ENCODE assay signal across 8 mouse cellular contexts in the genomic region with DNA sequence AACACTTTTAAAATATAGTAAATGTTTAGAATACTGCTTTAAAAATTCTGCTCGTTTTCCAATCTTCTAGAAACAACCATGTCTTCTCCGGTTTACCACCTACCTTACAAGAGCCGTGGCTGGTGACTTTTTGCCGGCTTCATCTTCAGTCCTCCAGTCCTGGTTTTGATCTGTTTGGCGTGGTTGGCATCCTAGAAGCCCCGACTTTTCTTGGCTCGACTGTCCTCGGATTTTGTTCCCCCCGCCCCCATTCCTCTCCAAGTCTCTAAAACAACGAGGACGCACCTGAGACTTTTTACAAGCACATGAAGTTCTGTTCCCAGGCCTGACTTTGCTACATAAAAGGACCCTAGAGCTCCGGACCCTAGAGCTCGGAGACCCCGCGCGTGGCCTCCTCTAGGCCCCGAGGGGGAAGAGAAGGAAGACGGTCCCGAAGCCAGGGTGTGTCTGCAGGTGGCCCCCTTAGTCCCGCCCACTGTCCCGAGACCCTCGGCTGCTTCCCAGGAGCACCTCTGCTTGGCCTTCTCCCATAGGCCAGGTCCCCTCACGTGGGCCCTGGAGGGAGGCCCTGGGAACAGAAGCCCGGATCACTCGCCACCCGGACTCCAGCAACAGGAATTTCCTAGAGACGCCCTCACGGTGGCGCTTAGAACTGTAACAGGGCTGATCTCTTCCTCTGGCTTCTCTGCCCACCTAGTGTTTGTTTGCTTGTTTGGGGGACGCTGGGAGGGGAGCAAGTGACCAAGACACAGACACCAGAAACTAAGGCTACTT.
DNase-seq lines count a peak whose midpoint lies in the region; ATAC-seq and TF ChIP-seq lines count a peak whose summit lies in the region.

No protein-coding gene starts in this region.

- WGBS in hindbrain, embryonic 10.5 days = 13% methylated on average over 30 of the region's 30 CpGs
- 19% methylated on average over 30 of the region's 30 CpGs for WGBS in lung, embryonic 16.5 days

- TF ChIP-seq CTCF in Patski (IDR thresholded peaks at IDR 0.05) = peak; percentile 55

- peaks cover 54% of the 10 kb centered on the region for H3K27me3 ChIP-seq in Patski
- H3K27me3 ChIP-seq in hindbrain, embryonic 10.5 days (ENCODE audit: insufficient read depth, poor library complexity, severe bottlenecking) = no peaks in the 10 kb centered on the region
- no peaks in the 10 kb centered on the region for H3K27me3 ChIP-seq in lung, embryonic 16.5 days (ENCODE audit: control insufficient read depth, insufficient read depth, low read depth, low read length)

- CTCF ChIA-PET in Patski (lab: Charles Lee) = no interaction called here

- in situ Hi-C loops in Patski (cut with MboI; ENCODE audit: low pct_unique_long_range_greater_than_20kb) = no loop called here

- no peaks in the 10 kb centered on the region for H3K9me3 ChIP-seq in hindbrain, embryonic 10.5 days
- H3K9me3 ChIP-seq in lung, embryonic 16.5 days (ENCODE audit: control insufficient read depth, low read length) = no peaks in the 10 kb centered on the region

- 0 out of 2 replicates have a peak, but pooled peaks cover 2% of the 10 kb centered on the region for H3K4me1 ChIP-seq in hindbrain, embryonic 10.5 days (replicated peaks)
- H3K4me1 ChIP-seq in lung, embryonic 16.5 days (replicated peaks; ENCODE audit: control insufficient read depth, insufficient read depth, low read length) = no peaks in the 10 kb centered on the region

- DNase-seq in Patski (ENCODE audit: low read depth, low spot score) = no peak
- peak; percentile 90 for DNase-seq in cerebellum, adult 9-11 months
- DNase-seq in frontal cortex, postnatal 10 days (ENCODE audit: low spot score in 2 of 2) = peak; percentile 77 to 80
- DNase-seq in hindbrain, embryonic 10.5 days (ENCODE audit: low spot score) = peak; percentile 86
- peak; percentile 65 to 76 for DNase-seq in layer of hippocampus, postnatal 10 days (ENCODE audit: low spot score in 2 of 2)
- DNase-seq in ovary, postnatal 14 days (ENCODE audit: low spot score) = peak; percentile 51
- DNase-seq in thymus, postnatal 4 days = peak; percentile 70

- POLR2A ChIA-PET in Patski (lab: Charles Lee) = interaction anchor here (0.6 kb wide), 1 partner anchor 735 kb away, joined by 3 read pairs; no protein-coding TSS in a partner anchor

- ATAC-seq in Patski = peak; percentile 98
- ATAC-seq in lung, embryonic 16.5 days (ENCODE audit: low read depth) = peak; percentile 99

- H3K27ac ChIP-seq in hindbrain, embryonic 10.5 days = peak overlapping the region; percentile 78
- H3K27ac ChIP-seq in lung, embryonic 16.5 days (ENCODE audit: low read length) = peak overlapping the region; percentile 72

- peak overlapping the region; percentile 60 for H3K4me2 ChIP-seq in lung, embryonic 16.5 days (ENCODE audit: low read depth, low read length)

- H3K4me3 ChIP-seq in hindbrain, embryonic 10.5 days = peak overlapping the region; percentile 59
- peak overlapping the region; percentile 61 for H3K4me3 ChIP-seq in lung, embryonic 16.5 days (ENCODE audit: low read length)

- H3K9ac ChIP-seq in lung, embryonic 16.5 days (ENCODE audit: low read length) = peak overlapping the region; percentile 66

- 0 out of 2 replicates have a peak, but pooled peaks cover 10% of the 10 kb centered on the region for H3K36me3 ChIP-seq in hindbrain, embryonic 10.5 days
- H3K36me3 ChIP-seq in lung, embryonic 16.5 days (ENCODE audit: control insufficient read depth, insufficient read depth, low read length) = no peaks in the 10 kb centered on the region
